Mouse (Mus musculus) olfactory bulb, adult 2 months (tissue): ENCODE measurements around the gene Tnpo1. TPM values are rescaled to one million over a fixed set of nuclear protein-coding genes. Genes with fewer than 3 reads are reported as not detected.

Experiments used
- H3K27ac ChIP-seq: fragments of 200-500 bp; 2 replicates; pipeline ENCODE4 v1.5.1; 2012; ENCODE audit warnings: low read depth, low read length; ENCODE audit not compliant: insufficient read depth
- H3K4me1 ChIP-seq: fragments of 200-500 bp; 2 replicates; pipeline ENCODE4 v1.6.1; 2012; ENCODE audit warnings: low read length; ENCODE audit not compliant: control insufficient read depth, insufficient read depth
- H3K4me3 ChIP-seq: fragments of 200-500 bp; 2 replicates; pipeline ENCODE4 v1.5.1; 2012; ENCODE audit warnings: mild to moderate bottlenecking, low read depth, low read length, moderate library complexity; ENCODE audit not compliant: insufficient read depth
- CTCF ChIP-seq: fragments of 200-500 bp; IDR thresholded peaks from 2 replicates; pipeline ENCODE4 v1.5.1; 2012; ENCODE audit warnings: low read depth, mild to moderate bottlenecking, low read length, moderate library complexity; ENCODE audit not compliant: insufficient read depth
- POLR2A ChIP-seq: fragments of 200-500 bp; IDR thresholded peaks from 2 replicates; pipeline ENCODE4 v1.6.1; 2012; ENCODE audit warnings: mild to moderate bottlenecking, low read depth, low read length, moderate library complexity; ENCODE audit not compliant: insufficient read depth
- WGBS: fragments of 180-500 bp; shearing (Covaris S2); methylation state at CpG from one replicate; pipeline ENCODE4 v1.1.7; 2018; 5-methylcytosine and 5-hydroxymethylcytosine counted together
- polyA plus RNA-seq: library from polyadenylated mRNA; stranded (reverse); fragments of >200 nt; gene quantifications from 2 replicates; pipeline ENCODE4 v1.2.4, GENCODE M21; 2012; ENCODE audit warnings: low replicate concordance; ENCODE audit not compliant: missing spikeins, insufficient read depth, insufficient read length

The Tnpo1 gene
- 108 TPM in 1 of 2 replicates, not detected in the other for polyA plus RNA-seq

GRCm38 (mm10) chr13:98926213-98926957 lies at the start of gene Tnpo1:
Tnpo1 (minus strand) TSS chr13:98926384.
- H3K4me1 ChIP-seq, result peaks cover 3% of the 10 kb centered on the region
- TF ChIP-seq CTCF (no peak), POLR2A (peak; percentile 85)
- H3K27ac ChIP-seq, result peak within 1 kb of the TSS; percentile 90
- whole genome bisulfite sequencing, result under 1% methylated on average over 68 of the region's 75 CpGs
- peak within 1 kb of the TSS; percentile 94 for H3K4me3 ChIP-seq

- H3K27ac ChIP-seq, result no peak overlapping the region
- no peaks in the 10 kb centered on the region for H3K4me1 ChIP-seq
- 91% methylated on average over 3 of the region's 3 CpGs for WGBS
- no peak for TF ChIP-seq CTCF
- TF ChIP-seq POLR2A, result no peak
- H3K4me3 ChIP-seq, result no peak overlapping the region
Observed at GRCm38 (mm10) chr13:98972090-98972489, 45.9 kb upstream of the Tnpo1 start.

GRCm38 (mm10) chr13:98971641-98972040 lies 45.5 kb upstream of the Tnpo1 start:
- Histone ChIP-seq H3K27ac (no peak overlapping the region), H3K4me1 (no peaks in the 10 kb centered on the region), H3K4me3 (no peak overlapping the region)
- TF ChIP-seq CTCF (no peak), POLR2A (no peak)
- 72% methylated on average over 5 of the region's 5 CpGs for WGBS

- no peak overlapping the region for H3K27ac ChIP-seq
- no peak overlapping the region for H3K4me3 ChIP-seq
- WGBS, result 84% methylated on average over 4 of the region's 4 CpGs
- no peaks in the 10 kb centered on the region for H3K4me1 ChIP-seq
- TF ChIP-seq POLR2A (no peak), CTCF (no peak)
Observed at GRCm38 (mm10) chr13:98968517-98968916, 42.3 kb upstream of the Tnpo1 start.

GRCm38 (mm10) chr13:98967942-98968341 lies 41.8 kb upstream of the Tnpo1 start:
- Histone ChIP-seq H3K27ac (no peak overlapping the region), H3K4me1 (no peaks in the 10 kb centered on the region), H3K4me3 (no peak overlapping the region)
- 67% methylated on average over 6 of the region's 6 CpGs for WGBS
- TF ChIP-seq POLR2A, result no peak
- TF ChIP-seq CTCF, result no peak

GRCm38 (mm10) chr13:98966583-98966982 lies 40.4 kb upstream of the Tnpo1 start:
- Histone ChIP-seq H3K4me1 (no peaks in the 10 kb centered on the region), H3K4me3 (no peak overlapping the region), H3K27ac (no peak overlapping the region)
- TF ChIP-seq POLR2A, result no peak
- no peak for TF ChIP-seq CTCF
- WGBS, result 62% methylated on average over 5 of the region's 5 CpGs

GRCm38 (mm10) chr13:98963612-98964011 lies 37.4 kb upstream of the Tnpo1 start:
- Histone ChIP-seq H3K4me1 (no peaks in the 10 kb centered on the region), H3K27ac (no peak overlapping the region), H3K4me3 (no peak overlapping the region)
- 95% methylated on average over 1 of the region's 1 CpGs for WGBS
- TF ChIP-seq POLR2A (no peak), CTCF (no peak)

- H3K27ac ChIP-seq, result no peak overlapping the region
- 70% methylated on average over 2 of the region's 2 CpGs for WGBS
- peaks cover 2% of the 10 kb centered on the region; the same call in 1 of the 2 replicates for H3K4me1 ChIP-seq
- TF ChIP-seq CTCF (no peak), POLR2A (no peak)
- no peak overlapping the region for H3K4me3 ChIP-seq
Observed at GRCm38 (mm10) chr13:98958177-98958576, 32.0 kb upstream of the Tnpo1 start.

GRCm38 (mm10) chr13:98956209-98956608 lies 30.0 kb upstream of the Tnpo1 start:
- WGBS, result 87% methylated on average over 2 of the region's 2 CpGs
- H3K4me1 ChIP-seq, result peaks cover 2% of the 10 kb centered on the region; the same call in 1 of the 2 replicates
- no peak for TF ChIP-seq POLR2A
- no peak for TF ChIP-seq CTCF

GRCm38 (mm10) chr13:98955676-98956075 lies 29.5 kb upstream of the Tnpo1 start:
- no peak overlapping the region for H3K27ac ChIP-seq
- peaks cover 2% of the 10 kb centered on the region; the same call in 1 of the 2 replicates for H3K4me1 ChIP-seq
- H3K4me3 ChIP-seq, result no peak overlapping the region
- WGBS, result 71% methylated on average over 6 of the region's 6 CpGs
- no peak for TF ChIP-seq CTCF
- no peak for TF ChIP-seq POLR2A

More at GRCm38 (mm10) chr13:98956209-98956608, 30.0 kb upstream of the Tnpo1 start:
- Histone ChIP-seq H3K27ac (no peak overlapping the region), H3K4me3 (no peak overlapping the region)
